Mouse (Mus musculus): ENCODE results near the gene Rad21l. TPM values are rescaled to one million over a fixed set of nuclear protein-coding genes. Genes with fewer than 3 reads are reported as not detected.

The Rad21l gene
- not detected for total RNA-seq (2021)
- long read RNA-seq, experiment 1, result 0 reads
- long read RNA-seq, experiment 2, result 0 reads

- no peak for TF ChIP-seq CTCF (IDR thresholded peaks at IDR 0.05)
- Histone ChIP-seq H3K27ac (no peak within 1 kb of the TSS), H3K4me3 (no peak within 1 kb of the TSS)
- DNase-seq, result no peak
- intact Hi-C loops (cut with DNase I), result no loop called here
These were observed at the start of gene Rad21l for GRCm38 (mm10) chr2:151668433-151668832. Rad21l (minus strand) TSS chr2:151668533.

GRCm38 (mm10) chr2:151716318-151717055 is 48.2 kb upstream of the Rad21l start:
- Histone ChIP-seq H3K27ac (no peak overlapping the region), H3K4me3 (no peak overlapping the region)
- intact Hi-C loops (cut with DNase I), result no loop called here
- no peak for DNase-seq
- TF ChIP-seq CTCF (IDR thresholded peaks at IDR 0.05), result no peak

- no peak for DNase-seq
- no peak for TF ChIP-seq CTCF (IDR thresholded peaks at IDR 0.05)
- H3K27ac ChIP-seq, result no peak overlapping the region
- no peak overlapping the region for H3K4me3 ChIP-seq
- intact Hi-C loops (cut with DNase I), result no loop called here
These were observed 47.2 kb upstream of the Rad21l start for GRCm38 (mm10) chr2:151715526-151715925.

GRCm38 (mm10) chr2:151712647-151713046 is 44.3 kb upstream of the Rad21l start:
- no peak for TF ChIP-seq CTCF (IDR thresholded peaks at IDR 0.05)
- no peak for DNase-seq
- no peak overlapping the region for H3K4me3 ChIP-seq
- intact Hi-C loops (cut with DNase I), result no loop called here
- no peak overlapping the region for H3K27ac ChIP-seq

GRCm38 (mm10) chr2:151702851-151703190 is 34.5 kb upstream of the Rad21l start:
- H3K27ac ChIP-seq, result peak overlapping the region; percentile 46; the same call in 1 of the 2 replicates
- H3K4me3 ChIP-seq, result peak overlapping the region; percentile 82
- DNase-seq, result no peak
- intact Hi-C loops (cut with DNase I), result no loop called here
- TF ChIP-seq CTCF (IDR thresholded peaks at IDR 0.05), result no peak

- peak overlapping the region; percentile 46; the same call in 1 of the 2 replicates for H3K27ac ChIP-seq
- H3K4me3 ChIP-seq, result peak overlapping the region; percentile 82
- intact Hi-C loops (cut with DNase I), result no loop called here
- DNase-seq, result peak; percentile 69
- peak; percentile 40 for TF ChIP-seq CTCF (IDR thresholded peaks at IDR 0.05)
These were observed 34.0 kb upstream of the Rad21l start for GRCm38 (mm10) chr2:151702146-151702850.

- TF ChIP-seq CTCF (IDR thresholded peaks at IDR 0.05), result no peak
- Histone ChIP-seq H3K27ac (peak within 1 kb of the TSS; percentile 46; the same call in 1 of the 2 replicates), H3K4me3 (peak within 1 kb of the TSS; percentile 82)
- intact Hi-C loops (cut with DNase I), result no loop called here
- no peak for DNase-seq
These were observed 33.2 kb upstream of the Rad21l start, which contains the start of gene Tmem74b for GRCm38 (mm10) chr2:151701231-151702145. Tmem74b (plus strand) TSS chr2:151702008.

- DNase-seq, result no peak
- no peak overlapping the region for H3K4me3 ChIP-seq
- H3K27ac ChIP-seq, result no peak overlapping the region
- no peak for TF ChIP-seq CTCF (IDR thresholded peaks at IDR 0.05)
- intact Hi-C loops (cut with DNase I), result loop anchor here (5.0 kb wide), 1 partner anchor 191 kb away; the partner anchor contains the start of gene Nsfl1c
These were observed 14.6 kb upstream of the Rad21l start for GRCm38 (mm10) chr2:151682976-151683375.

- intact Hi-C loops (cut with DNase I), result loop anchor here (5.0 kb wide), 1 partner anchor 190 kb away; the partner anchor contains the start of gene Nsfl1c
- Histone ChIP-seq H3K4me3 (no peak overlapping the region), H3K27ac (no peak overlapping the region)
- peak; percentile 61 for TF ChIP-seq CTCF (IDR thresholded peaks at IDR 0.05)
- no peak for DNase-seq
These were observed 14.0 kb upstream of the Rad21l start for GRCm38 (mm10) chr2:151682357-151682756.

- H3K27ac ChIP-seq, result no peak overlapping the region
- no peak overlapping the region for H3K4me3 ChIP-seq
- peak; percentile 42; the same call in 1 of the 2 replicates for TF ChIP-seq CTCF (IDR thresholded peaks at IDR 0.05)
- no peak for DNase-seq
- intact Hi-C loops (cut with DNase I), result no loop called here
These were observed 7.9 kb upstream of the Rad21l start for GRCm38 (mm10) chr2:151676234-151676633.

GRCm38 (mm10) chr2:151670968-151671329 is 2.6 kb upstream of the Rad21l start:
- no peak overlapping the region for H3K4me3 ChIP-seq
- intact Hi-C loops (cut with DNase I), result no loop called here
- TF ChIP-seq CTCF (IDR thresholded peaks at IDR 0.05), result no peak
- DNase-seq, result no peak
- no peak overlapping the region for H3K27ac ChIP-seq
